Mouse (Mus musculus) cerebellum, postnatal 14 days (tissue): ENCODE measurements around the gene Nckap5.

Experiments used
- DNase-seq, 2 experiments: peaks; one replicate each; pipeline ENCODE4 v3.0.0; 2021; ENCODE audit warnings: mixed read lengths in 2 of 2

Nckap5 gene

DNA sequence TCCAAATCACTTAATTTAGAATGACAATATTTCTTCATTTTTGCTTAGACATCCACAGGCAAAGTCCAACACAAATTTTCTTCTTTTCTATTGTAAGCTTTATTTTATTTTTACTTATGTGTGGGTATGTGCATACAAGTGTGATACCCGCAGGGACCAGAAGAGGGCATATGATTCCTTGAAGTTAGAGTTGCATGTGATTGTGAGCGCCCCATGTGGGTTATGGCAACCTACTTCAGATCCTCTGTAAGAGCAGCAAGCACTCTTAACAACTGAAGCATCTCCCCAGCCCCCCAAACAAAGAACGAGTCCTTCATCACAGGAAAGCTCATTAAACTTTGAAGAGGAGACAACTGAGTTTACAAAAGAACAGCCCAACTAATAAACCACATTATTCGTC, 217.7 kb downstream of the Nckap5 start:
- no peak for DNase-seq

DNA sequence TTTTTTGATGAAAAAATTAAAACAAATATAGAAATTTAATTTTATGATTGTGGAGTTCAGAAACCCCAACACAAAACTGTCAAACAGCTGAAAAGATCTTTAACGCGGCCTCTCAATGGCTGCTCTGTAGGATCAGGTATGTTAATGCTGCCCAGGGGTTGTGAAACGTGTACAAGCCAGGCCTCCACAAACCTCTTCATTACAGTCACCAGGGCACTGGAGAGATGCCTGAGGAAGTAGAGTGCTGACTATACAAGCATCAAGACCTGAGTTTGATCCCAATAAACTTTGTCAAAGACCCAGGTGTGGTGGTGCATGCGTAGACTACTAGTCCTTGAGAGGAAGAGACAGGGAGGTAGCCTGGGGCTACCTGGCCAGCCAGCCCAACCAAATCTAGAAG, 222.0 kb downstream of the Nckap5 start:
- DNase-seq: no peak

- DNase-seq: no peak
Observed at GRCm38 (mm10) chr1:126606189-126607080, 224.2 kb downstream of the Nckap5 start.

- no peak for DNase-seq
Observed at GRCm38 (mm10) chr1:126604551-126604950, 226.0 kb downstream of the Nckap5 start.

DNA sequence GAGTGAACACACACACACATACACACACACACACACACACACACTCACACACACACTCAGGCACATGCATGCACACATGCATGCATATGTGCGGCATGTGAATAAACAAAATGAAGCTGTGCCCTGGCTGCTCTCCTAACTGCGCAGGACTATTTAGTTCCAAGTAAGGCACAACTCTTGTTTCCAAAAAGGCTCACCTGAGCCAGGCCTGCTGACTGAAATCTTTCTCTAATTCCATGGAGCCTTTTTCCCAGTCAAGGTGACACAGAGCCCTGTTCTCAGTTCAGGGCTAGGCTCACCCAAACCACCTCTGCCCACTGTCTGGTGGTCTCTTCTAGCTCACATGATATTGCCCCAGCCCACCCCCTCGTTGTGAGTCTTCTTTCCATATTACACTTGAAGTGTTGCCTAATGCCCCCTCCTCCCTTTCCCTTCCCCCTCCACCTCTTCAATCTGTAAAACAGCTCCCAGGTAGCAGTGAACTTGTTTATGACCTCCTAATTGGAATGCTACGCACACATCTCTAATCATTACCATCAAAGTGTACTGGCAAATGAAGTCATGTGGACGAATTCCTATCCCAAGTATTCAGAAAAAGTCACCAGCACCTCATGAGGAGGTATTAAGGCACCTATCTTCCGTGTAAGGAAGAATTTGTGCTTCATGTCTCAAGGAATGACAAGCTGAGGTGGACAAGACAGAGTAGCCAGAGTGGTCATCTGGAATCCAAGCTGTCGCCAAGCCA, 226.7 kb downstream of the Nckap5 start:
- no peak for DNase-seq

DNA sequence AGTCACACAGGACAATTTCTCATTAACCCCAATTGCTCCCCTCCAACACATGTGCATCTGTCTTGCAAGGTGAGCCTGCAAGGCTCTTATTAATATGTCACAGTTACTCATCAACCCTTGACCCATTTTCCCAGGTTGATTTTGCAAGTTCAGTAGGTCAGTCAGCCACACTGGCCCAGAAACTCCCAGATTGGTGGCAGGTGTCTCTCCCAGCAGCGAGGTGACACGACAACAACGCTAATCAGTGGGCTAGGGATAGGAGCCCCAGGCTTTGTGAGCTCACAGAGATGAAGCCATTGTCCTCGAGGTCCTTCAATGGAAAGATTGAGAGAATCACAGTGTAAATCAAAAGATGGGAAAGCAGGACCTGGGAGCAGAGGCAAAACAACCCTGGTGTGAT, 230.0 kb downstream of the Nckap5 start:
- DNase-seq: no peak

- no peak for DNase-seq
Observed at GRCm38 (mm10) chr1:126597376-126597775, 233.2 kb downstream of the Nckap5 start.

DNA sequence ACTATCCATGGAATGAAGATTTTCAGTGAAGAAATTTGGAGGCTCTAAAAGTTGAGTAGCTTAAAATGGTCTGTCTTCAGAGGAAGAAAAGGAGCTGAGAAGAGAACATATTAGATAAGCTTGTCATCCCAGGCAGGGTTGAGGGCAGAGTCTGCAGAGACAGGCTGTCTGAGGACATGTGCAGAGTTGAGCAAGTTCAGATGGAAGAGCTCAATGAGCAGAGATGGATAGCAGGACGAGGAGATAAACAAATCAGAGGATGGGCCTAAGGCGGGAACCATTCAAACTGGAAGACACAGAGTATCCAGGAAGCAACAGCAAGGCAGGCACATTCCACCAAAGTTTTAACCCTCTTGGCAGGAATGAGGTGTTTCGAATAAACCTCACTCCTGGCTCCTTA, 235.8 kb downstream of the Nckap5 start:
- DNase-seq: no peak

- peak; percentile 8 to 31 for DNase-seq
Observed at GRCm38 (mm10) chr1:126593044-126593805, 237.4 kb downstream of the Nckap5 start.

DNA sequence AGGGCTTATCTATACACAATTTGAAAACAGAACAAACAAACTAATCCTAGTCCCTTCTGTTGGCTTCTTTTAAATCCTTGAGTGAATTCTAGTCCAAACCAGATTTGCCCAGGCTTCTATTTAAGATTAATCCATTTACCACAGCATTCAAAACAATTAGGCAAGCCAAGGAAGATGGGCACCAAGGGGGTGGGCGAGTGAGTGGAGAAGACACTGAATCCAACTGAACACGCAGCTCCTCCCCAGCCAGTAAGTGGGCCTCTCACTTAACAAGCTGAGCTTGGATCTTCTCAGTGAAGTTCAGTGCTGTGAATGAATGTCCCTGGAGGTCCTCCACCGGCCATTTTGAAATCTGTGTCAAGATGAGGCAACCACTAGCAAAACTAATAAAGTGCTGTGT, 239.7 kb downstream of the Nckap5 start:
- DNase-seq: no peak

- DNase-seq: no peak
Observed at GRCm38 (mm10) chr1:126578163-126578562, 252.4 kb downstream of the Nckap5 start.

DNA sequence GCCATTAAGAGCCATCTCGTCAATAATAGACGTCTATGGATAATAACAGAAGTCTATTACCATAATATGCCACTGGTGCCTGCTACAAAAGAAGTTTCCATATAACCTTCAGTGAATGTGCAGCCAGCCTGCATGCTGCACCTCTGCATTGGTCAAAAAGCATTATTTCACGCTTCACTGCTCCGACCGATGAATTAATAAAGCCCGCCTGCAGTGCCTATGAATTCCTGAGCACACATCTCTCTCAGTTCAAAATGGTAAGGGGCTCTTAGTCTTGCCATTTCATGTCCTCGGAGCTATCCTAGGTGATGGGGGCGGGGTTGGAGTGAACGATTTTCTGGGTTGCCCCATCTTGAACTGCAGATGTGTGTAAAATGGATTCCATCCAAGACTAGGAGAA, 256.3 kb downstream of the Nckap5 start:
- DNase-seq: no peak

DNA sequence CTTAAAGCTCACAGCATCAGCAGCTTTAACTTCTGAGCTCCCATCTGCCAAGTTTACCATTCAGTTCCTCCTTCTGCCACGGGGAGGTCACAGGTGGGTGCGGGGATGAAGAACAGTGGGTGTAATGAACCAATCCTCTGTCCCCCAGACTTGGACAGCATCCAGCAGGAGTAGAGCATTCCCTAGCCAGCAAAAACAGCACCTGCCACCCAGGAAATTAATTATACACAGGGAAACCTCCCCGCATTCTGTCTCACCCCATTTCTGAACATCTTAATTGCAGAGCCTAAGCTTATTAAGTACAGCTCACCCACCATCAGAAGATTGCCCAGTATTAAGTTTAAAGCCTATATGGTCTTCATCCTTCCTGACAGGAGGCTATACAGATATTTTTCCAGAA, 256.9 kb downstream of the Nckap5 start:
- DNase-seq: peak; percentile 5 to 26

DNA sequence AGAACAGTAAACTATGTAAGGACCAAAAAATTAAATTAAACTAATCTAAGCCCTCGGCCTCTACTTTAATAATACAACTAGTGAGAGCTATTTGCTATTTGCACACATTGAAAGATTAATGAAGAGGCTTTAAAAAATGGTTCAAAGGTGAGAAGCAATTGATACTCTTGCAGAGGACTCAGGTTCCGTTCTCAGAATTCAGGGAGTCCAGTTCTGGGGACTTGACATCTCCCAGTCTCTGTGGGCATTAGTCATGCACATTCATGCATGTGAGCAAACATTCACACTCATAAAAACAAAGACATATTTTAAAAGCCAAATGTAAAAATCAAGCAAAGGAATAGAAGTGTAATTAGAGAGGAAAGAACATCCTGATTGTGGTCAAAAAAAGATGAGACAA, 257.5 kb downstream of the Nckap5 start:
- DNase-seq: no peak

DNA sequence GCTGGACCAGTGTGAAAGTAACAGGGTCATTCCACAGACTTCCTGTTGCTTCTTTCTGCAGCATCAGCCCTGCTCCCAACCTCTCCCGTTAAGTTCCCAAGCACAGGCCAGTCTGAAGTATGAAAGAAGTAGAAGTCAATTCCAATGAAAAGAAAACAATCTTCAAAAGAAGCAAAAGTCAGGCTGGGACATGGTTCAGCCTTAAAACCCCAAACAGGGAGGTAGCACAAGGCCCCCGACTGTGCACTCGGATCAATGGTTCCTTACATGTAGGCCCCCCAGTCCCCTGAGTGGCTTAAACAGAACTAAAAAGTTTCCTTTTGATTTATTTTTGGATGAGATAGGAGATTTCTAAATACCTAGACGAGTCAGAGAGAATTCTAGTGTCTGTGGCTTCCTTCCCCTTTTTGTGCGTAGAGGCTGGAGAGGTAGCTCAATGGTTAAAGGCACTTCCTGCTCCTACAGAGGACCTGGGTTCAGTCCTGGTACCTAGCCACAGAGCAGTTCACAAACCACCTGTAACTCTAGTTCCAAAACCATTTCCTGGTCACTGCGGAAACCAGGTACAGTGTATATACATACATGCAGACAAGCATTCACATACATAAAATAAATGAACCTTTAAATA, 260.9 kb downstream of the Nckap5 start:
- DNase-seq: no peak

- DNase-seq: peak; percentile 44 to 62
Observed at GRCm38 (mm10) chr1:126568520-126569197, 261.9 kb downstream of the Nckap5 start.

- DNase-seq: no peak
Observed at GRCm38 (mm10) chr1:126565151-126565725, 265.4 kb downstream of the Nckap5 start.

DNA sequence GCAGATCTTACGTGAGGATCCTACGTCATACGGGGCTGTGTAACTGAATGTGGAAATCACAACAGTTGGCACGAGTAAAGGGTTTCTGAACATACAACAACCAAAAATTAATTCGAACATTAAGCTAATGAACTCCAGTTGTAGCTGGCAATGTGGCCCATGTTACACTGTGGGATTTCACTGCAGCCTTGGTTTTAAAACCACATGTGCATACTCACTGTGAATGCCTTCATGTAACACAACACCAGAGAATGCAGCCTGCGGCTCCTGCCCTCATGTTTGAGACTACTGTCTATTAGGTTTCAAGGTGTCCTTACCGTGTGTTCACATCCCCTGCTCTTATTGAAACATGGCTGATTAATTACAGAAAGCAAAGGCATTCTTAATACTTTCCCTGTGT, 269.7 kb downstream of the Nckap5 start:
- DNase-seq: no peak

GRCm38 (mm10) chr1:126557791-126558294, 272.8 kb downstream of the Nckap5 start:
- DNase-seq: no peak

GRCm38 (mm10) chr1:126547979-126548378, 282.6 kb downstream of the Nckap5 start:
- DNase-seq: no peak

DNA sequence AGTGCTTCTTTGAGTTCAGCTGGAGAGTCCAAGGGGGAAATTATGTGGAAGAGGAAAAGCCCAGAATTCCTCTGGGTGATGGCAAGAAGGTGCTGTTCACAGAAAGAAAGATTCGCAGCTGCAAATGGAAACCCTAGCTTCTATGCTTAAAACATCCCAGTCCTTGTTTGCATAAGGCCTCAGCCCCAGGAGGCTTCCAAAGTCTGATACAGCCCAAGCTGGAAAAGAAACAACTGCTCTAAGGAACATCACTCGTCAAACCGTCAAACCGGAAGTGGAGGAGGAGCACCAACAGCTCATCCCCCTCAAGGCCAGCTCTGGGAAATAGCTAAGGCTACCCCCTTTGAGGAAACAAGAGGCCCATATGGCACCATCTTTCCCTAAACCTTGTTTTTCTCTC, 286.1 kb downstream of the Nckap5 start:
- DNase-seq: no peak
